ENCODE assay signal across 8 mouse cellular contexts in the genomic region with DNA sequence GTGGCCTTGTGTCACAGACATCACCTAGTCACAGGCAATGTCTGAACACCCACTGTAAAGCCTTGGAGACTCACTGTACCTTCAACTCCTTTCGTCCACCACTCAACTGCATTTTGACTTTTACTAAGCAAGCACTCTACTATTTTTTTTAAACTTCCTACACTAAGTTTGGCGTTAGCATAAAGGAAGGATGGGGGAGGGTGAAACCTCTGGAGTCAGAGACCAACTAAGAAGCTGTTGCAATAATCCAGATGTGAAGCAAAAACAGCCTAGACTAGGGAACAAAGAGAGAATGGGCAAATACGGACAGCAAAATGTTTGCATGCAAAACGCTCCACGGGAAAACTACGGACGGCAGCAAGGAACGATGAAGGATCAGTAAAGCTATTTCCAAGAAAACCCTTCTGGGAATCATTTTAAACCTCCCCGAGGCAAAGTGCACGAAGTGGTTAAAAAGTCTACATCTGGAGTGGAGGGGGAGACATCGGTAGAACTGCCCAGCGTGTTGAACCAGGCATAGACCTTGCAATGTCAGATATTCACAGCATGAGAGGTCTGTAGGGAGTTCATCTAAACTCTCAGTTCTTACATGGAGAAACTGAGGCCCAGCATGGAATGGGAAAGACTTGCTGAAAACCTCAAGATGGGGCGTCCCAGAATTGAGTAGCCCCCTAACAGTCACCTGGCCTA. TPM values are rescaled to one million over a fixed set of nuclear protein-coding genes. Genes with fewer than 3 reads are reported as not detected.
DNase-seq lines count a peak whose midpoint lies in the region; ATAC-seq and TF ChIP-seq lines count a peak whose summit lies in the region.

No protein-coding gene starts in this region.

- WGBS in lung, embryonic 14.5 days = 4% methylated on average over 13 of the region's 13 CpGs

- H3K9ac ChIP-seq in lung, embryonic 14.5 days = peak overlapping the region; percentile 92

- peak overlapping the region; percentile 98 for H3K4me3 ChIP-seq in lung, embryonic 14.5 days (ENCODE audit: low read depth, low read length)
- peak overlapping the region; percentile 84 for H3K4me3 ChIP-seq in cortical plate, adult 2 months (ENCODE audit: insufficient read depth, low read length)
- peak overlapping the region; percentile 50 for H3K4me3 ChIP-seq in myocyte

- peak overlapping the region; percentile 94 for H3ac ChIP-seq in myocyte (ENCODE audit: control insufficient read depth, insufficient read length)

- H3K27me3 ChIP-seq in lung, embryonic 14.5 days (ENCODE audit: insufficient read depth, low read length) = no peaks in the 10 kb centered on the region
- no peaks in the 10 kb centered on the region for H3K27me3 ChIP-seq in myocyte (ENCODE audit: control insufficient read depth, insufficient read depth, insufficient read length)

- no peak for ATAC-seq in lung, embryonic 14.5 days (ENCODE audit: insufficient read depth)

- H3K79me2 ChIP-seq in myocyte (ENCODE audit: control insufficient read depth, insufficient read depth) = peaks cover 19% of the 10 kb centered on the region

- no peaks in the 10 kb centered on the region for H3K9me3 ChIP-seq in lung, embryonic 14.5 days (ENCODE audit: low read depth, low read length)

- 0 out of 2 replicates have a peak, but pooled peaks cover 4% of the 10 kb centered on the region for H3K4me1 ChIP-seq in lung, embryonic 14.5 days (ENCODE audit: insufficient read depth)
- peaks cover 9% of the 10 kb centered on the region for H3K4me1 ChIP-seq in cortical plate, adult 2 months (ENCODE audit: control insufficient read depth, insufficient read depth, low read length)

- peak overlapping the region; percentile 76 for H3K27ac ChIP-seq in lung, embryonic 14.5 days (ENCODE audit: low read depth)
- H3K27ac ChIP-seq in cortical plate, adult 2 months (ENCODE audit: insufficient read depth, low read length) = peak overlapping the region; percentile 95

- DNase-seq in lung, embryonic 14.5 days = peak; percentile 60
- no peak for DNase-seq in lung, postnatal 10 days
- peak; percentile 34 for DNase-seq in induced T-regulatory cell, adult 2 months (ENCODE audit: low read depth)
- no peak for DNase-seq in adrenal gland, postnatal 4 days (ENCODE audit: low spot score in 2 of 2)
- no peak for DNase-seq in frontal cortex, postnatal 14 days (ENCODE audit: low spot score in 2 of 2)
- DNase-seq in kidney, postnatal 25 days = no peak

- TF ChIP-seq POLR2A in cortical plate, adult 2 months (IDR thresholded peaks at IDR 0.05; ENCODE audit: extremely low read depth, insufficient read depth, low read length) = no peak
- TF ChIP-seq POLR2A in myocyte (IDR thresholded peaks at IDR 0.05; ENCODE audit: insufficient read length, low read depth) = no peak

- TF ChIP-seq CTCF in lung, embryonic 14.5 days (IDR thresholded peaks at IDR 0.05; ENCODE audit: low read depth) = no peak
- no peak for TF ChIP-seq CTCF in cortical plate, adult 2 months (IDR thresholded peaks at IDR 0.05; ENCODE audit: extremely low read depth, insufficient read depth, low read length)

- peak overlapping the region; percentile 90 for H3K4me2 ChIP-seq in lung, embryonic 14.5 days
- peak overlapping the region; percentile 96 for H3K4me2 ChIP-seq in myocyte (ENCODE audit: low read depth)

- peaks cover 19% of the 10 kb centered on the region; the same call in 1 of the 2 replicates for H3K36me3 ChIP-seq in lung, embryonic 14.5 days (ENCODE audit: insufficient read depth)
- no peaks in the 10 kb centered on the region for H3K36me3 ChIP-seq in myocyte (ENCODE audit: control insufficient read depth, insufficient read depth)

TF ChIP-seq in myocyte, 11 proteins besides CTCF, POLR2A, EP300 and RAD21:
- no peak for TF ChIP-seq MYOG (IDR thresholded peaks at IDR 0.05; ENCODE audit: control insufficient read depth in 1 of 3, insufficient read depth in 1 of 3, insufficient read length in 2 of 3, low read depth in 2 of 3)
- TF ChIP-seq TCF12 (IDR thresholded peaks at IDR 0.05; ENCODE audit: insufficient read depth, poor library complexity, severe bottlenecking) = no peak
- TF ChIP-seq USF1 (IDR thresholded peaks at IDR 0.05; ENCODE audit: low read depth) = no peak
- TF ChIP-seq MAX (IDR thresholded peaks at IDR 0.05; ENCODE audit: low read depth) = no peak
- TF ChIP-seq POLR2AphosphoS2 (IDR thresholded peaks at IDR 0.05; ENCODE audit: insufficient read length, low read depth) = no peak

RNA-seq across cellular contexts. Expression of a gene that starts 0.9 kb away (rescaled TPM):
- 9.6 and 10.8 TPM in 2 replicates for polyA plus RNA-seq in lung, embryonic 14.5 days (2014; fragmentation: Nextera tagmentation; extraction: Ambion mirVana)
- polyA plus RNA-seq in cortical plate, adult 2 months (2012; rRNA removed) = 16.2 and 17.6 TPM in 2 replicates
- polyA plus RNA-seq in myocyte (2012; fragmentation: generic; extraction: Trizol) = 3.1 TPM
- 10 to 100 TPM; 22.9 TPM for total RNA-seq in adrenal gland, postnatal 4 days (2021)

RNA-seq across cellular contexts. Expression of a gene that starts 38.1 kb away (rescaled TPM):
- polyA plus RNA-seq in lung, embryonic 14.5 days (2014; fragmentation: Nextera tagmentation; extraction: Ambion mirVana) = 16.4 and 17.2 TPM in 2 replicates
- polyA plus RNA-seq in cortical plate, adult 2 months (2012; rRNA removed) = 21.1 and 21.5 TPM in 2 replicates
- 10.5 TPM for polyA plus RNA-seq in myocyte (2012; fragmentation: generic; extraction: Trizol)
- 10 to 100 TPM; 21.5 to 24.1 TPM for total RNA-seq in adrenal gland, postnatal 4 days (2021)

RNA-seq across cellular contexts. Expression of a gene that starts 58.9 kb away (rescaled TPM):
- 5.0 and 6.1 TPM in 2 replicates for polyA plus RNA-seq in lung, embryonic 14.5 days (2014; fragmentation: Nextera tagmentation; extraction: Ambion mirVana)
- polyA plus RNA-seq in cortical plate, adult 2 months (2012; rRNA removed) = 66.0 and 66.6 TPM in 2 replicates
- 1.3 TPM for polyA plus RNA-seq in myocyte (2012; fragmentation: generic; extraction: Trizol)
- 10 to 100 TPM in 1 of 2 experiments, 1 to 10 TPM in 1; 7.6 to 10.1 TPM for total RNA-seq in adrenal gland, postnatal 4 days (2021)

Comparison
In these comparisons a context has a peak if more than half of its experiments do, and no peak if none do; other contexts are left out.
1. DNase-seq: peak in lung, embryonic 14.5 days (single experiment) and induced T-regulatory cell, adult 2 months (single experiment); none in lung, postnatal 10 days (single experiment), adrenal gland, postnatal 4 days (0 of 2), frontal cortex, postnatal 14 days (0 of 2) and kidney, postnatal 25 days (0 of 2).
2. Peak in every context shown above with its lines, with median percentiles within 50 percentile points of each other: H3K4me3 ChIP-seq.